Comparison of ENCODE assay signal across 25 mouse cellular contexts in genomic region chr13:97531181-97531580, GRCm38 (mm10).
A peak's percentile ranks its signal among the peaks of the same experiment; 100 is the strongest.
DNase-seq lines count a peak whose midpoint lies in the region; ATAC-seq lines count a peak whose summit lies in the region.
"Had no signal": no experiment of that assay in that cellular context is flagged by ENCODE, and none has a peak within 500 bp of the region (broad histone marks: within the 10 kb centered on the region; RNA-seq: fewer than 3 reads in every experiment).

No protein-coding gene starts in this region.

- H3K27me3 ChIP-seq in kidney, embryonic 16.5 days (ENCODE audit: insufficient read depth, low read length), result no peaks in the 10 kb centered on the region
- no peaks in the 10 kb centered on the region for H3K27me3 ChIP-seq in limb, embryonic 10.5 days (ENCODE audit: low read depth, poor library complexity, severe bottlenecking)
- H3K27me3 ChIP-seq: intestine, embryonic 15.5 days; limb, embryonic 12.5 days; neural tube, embryonic 13.5 days had no signal

- no peaks in the 10 kb centered on the region for H3K9me3 ChIP-seq in kidney, embryonic 16.5 days (ENCODE audit: low read length)
- no peaks in the 10 kb centered on the region for H3K9me3 ChIP-seq in limb, embryonic 10.5 days (replicated peaks)
- H3K9me3 ChIP-seq: hindbrain, embryonic 10.5 days; intestine, embryonic 15.5 days; midbrain, embryonic 12.5 days; neural tube, embryonic 13.5 days had no signal

- H3K4me1 ChIP-seq in kidney, embryonic 16.5 days (ENCODE audit: insufficient read depth, low read length), result peaks cover 13% of the 10 kb centered on the region
- H3K4me1 ChIP-seq in brown adipose tissue, adult 24 weeks (ENCODE audit: control insufficient read depth, insufficient read depth, insufficient read length, low read length), result peaks cover 5% of the 10 kb centered on the region; the same call in 1 of the 2 replicates
- peaks cover 33% of the 10 kb centered on the region for H3K4me1 ChIP-seq in limb, embryonic 10.5 days
- H3K4me1 ChIP-seq: midbrain, embryonic 12.5 days had no signal

- no peaks in the 10 kb centered on the region for H3K36me3 ChIP-seq in kidney, embryonic 16.5 days (ENCODE audit: insufficient read depth, low read length)
- H3K36me3 ChIP-seq in limb, embryonic 10.5 days, result no peaks in the 10 kb centered on the region
- H3K36me3 ChIP-seq: hindbrain, embryonic 10.5 days; intestine, embryonic 15.5 days; limb, embryonic 12.5 days; midbrain, embryonic 12.5 days; neural tube, embryonic 13.5 days had no signal

- 80% methylated on average over 2 of the region's 2 CpGs for WGBS in kidney, embryonic 16.5 days
- 86% methylated on average over 2 of the region's 2 CpGs for WGBS in limb, embryonic 10.5 days

- no peak overlapping the region for H3K4me2 ChIP-seq in kidney, embryonic 16.5 days (replicated peaks; ENCODE audit: low read depth, low read length)
- H3K4me2 ChIP-seq: intestine, embryonic 15.5 days; limb, embryonic 12.5 days; liver, embryonic 11.5 days; midbrain, embryonic 12.5 days; neural tube, embryonic 13.5 days had no signal

- no peak overlapping the region for H3K9ac ChIP-seq in kidney, embryonic 16.5 days (replicated peaks; ENCODE audit: low read length)
- H3K9ac ChIP-seq: intestine, embryonic 15.5 days; limb, embryonic 12.5 days; midbrain, embryonic 12.5 days; neural tube, embryonic 13.5 days had no signal

- peak; percentile 24 for DNase-seq in kidney, adult 11 months
- peak; percentile 37 to 38 for DNase-seq in kidney, postnatal 36 days
- no peak for DNase-seq in kidney, postnatal 4 days
- no peak for DNase-seq in limb, embryonic 10.5 days (ENCODE audit: low spot score)
- DNase-seq in right cerebral cortex, adult 18-20 months, result no peak
- DNase-seq: adrenal gland, adult 8-10 months; B cell, adult 2 months; cerebellum, adult 18-20 months; cerebellum, postnatal 10 days; gastrocnemius, postnatal 14 days; heart, postnatal 14 days; spleen, adult 18-20 months; thymus, adult 18-20 months; thymus, postnatal 25 days had no signal

- no peak overlapping the region for H3K4me3 ChIP-seq in kidney, embryonic 16.5 days (ENCODE audit: low read length)
- no peak overlapping the region for H3K4me3 ChIP-seq in brown adipose tissue, adult 24 weeks (ENCODE audit: insufficient read depth, low read depth, low read length)
- no peak overlapping the region for H3K4me3 ChIP-seq in limb, embryonic 10.5 days
- H3K4me3 ChIP-seq: hindbrain, embryonic 10.5 days; intestine, embryonic 15.5 days; limb, embryonic 12.5 days; midbrain, embryonic 12.5 days; myocyte; neural tube, embryonic 13.5 days had no signal

- no peak for ATAC-seq in kidney, embryonic 16.5 days (ENCODE audit: low FRiP score, low TSS enrichment)
- ATAC-seq: forebrain, embryonic 14.5 days; intestine, embryonic 15.5 days had no signal

- no peak overlapping the region for H3K27ac ChIP-seq in kidney, embryonic 16.5 days (ENCODE audit: low read length)
- peak overlapping the region; percentile 71 for H3K27ac ChIP-seq in brown adipose tissue, adult 24 weeks (replicated peaks; ENCODE audit: low read depth, low read length)
- peak overlapping the region; percentile 65 for H3K27ac ChIP-seq in limb, embryonic 10.5 days
- H3K27ac ChIP-seq: hindbrain, embryonic 10.5 days; hindbrain, postnatal 0 days; intestine, embryonic 15.5 days; limb, embryonic 12.5 days; midbrain, embryonic 12.5 days had no signal

Comparison
In these comparisons a context has a peak if more than half of its experiments do, and no peak if none do; other contexts are left out.
1. DNase-seq: peak in kidney, adult 11 months (single experiment) and kidney, postnatal 36 days (2 of 2); none in kidney, postnatal 4 days (0 of 2), limb, embryonic 10.5 days (single experiment) and right cerebral cortex, adult 18-20 months (single experiment).